Mouse (Mus musculus) urinary bladder, postnatal 14 days (tissue): ENCODE results near the gene Tada2a.

Source experiments
- DNase-seq: peaks from one replicate; pipeline ENCODE4 v3.0.0; 2021; ENCODE audit warnings: low spot score

The Tada2a gene

DNA sequence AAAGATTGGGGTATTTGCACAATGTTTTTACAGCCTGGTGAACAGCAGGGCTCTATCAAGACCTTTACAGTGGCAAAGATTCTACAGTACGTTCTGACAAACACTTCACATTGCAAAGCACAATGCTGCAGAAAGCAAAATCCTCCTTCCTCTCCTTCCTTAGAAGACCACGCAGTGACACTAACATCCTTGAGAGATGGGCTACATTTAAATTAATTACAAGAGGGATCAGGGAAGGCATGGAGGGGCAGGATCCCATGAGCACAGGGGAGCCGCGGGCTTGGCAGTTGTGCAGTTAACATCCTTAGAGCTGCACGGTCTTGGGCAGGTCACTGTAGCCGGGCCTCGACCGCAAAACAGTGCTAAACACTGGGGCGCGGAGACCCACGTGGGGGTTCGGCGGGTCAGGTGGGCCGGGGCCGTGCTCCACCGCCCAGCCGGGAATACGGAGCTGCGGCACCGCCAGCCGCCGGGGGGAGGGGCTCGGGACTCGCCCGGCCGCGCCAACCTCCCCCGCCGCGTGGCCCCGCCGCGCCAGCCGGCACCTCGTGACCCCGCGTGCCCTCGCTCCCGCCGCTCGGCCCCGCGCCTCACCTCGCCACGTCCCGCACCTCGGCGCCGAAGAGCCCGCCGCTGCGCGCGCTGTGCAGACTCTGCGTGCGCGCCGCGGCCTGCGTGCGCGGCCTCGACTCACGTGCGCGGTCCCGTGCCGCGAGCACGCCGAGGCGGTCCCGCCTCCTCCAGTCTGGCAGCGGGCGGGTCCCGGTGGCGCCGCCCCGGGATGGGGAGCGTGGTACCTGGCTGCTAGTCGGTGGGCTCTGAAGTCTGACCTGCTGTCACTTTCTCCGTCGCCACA is at the start of gene Tada2a, which contains the start of gene Acaca:
Gene Tada2a, minus strand, starts transcription at position 658 of the 856 bp plus-strand sequence.
Gene Acaca, plus strand, starts transcription at position 730 of the 856 bp plus-strand sequence.
- peak; percentile 73 for DNase-seq

DNA sequence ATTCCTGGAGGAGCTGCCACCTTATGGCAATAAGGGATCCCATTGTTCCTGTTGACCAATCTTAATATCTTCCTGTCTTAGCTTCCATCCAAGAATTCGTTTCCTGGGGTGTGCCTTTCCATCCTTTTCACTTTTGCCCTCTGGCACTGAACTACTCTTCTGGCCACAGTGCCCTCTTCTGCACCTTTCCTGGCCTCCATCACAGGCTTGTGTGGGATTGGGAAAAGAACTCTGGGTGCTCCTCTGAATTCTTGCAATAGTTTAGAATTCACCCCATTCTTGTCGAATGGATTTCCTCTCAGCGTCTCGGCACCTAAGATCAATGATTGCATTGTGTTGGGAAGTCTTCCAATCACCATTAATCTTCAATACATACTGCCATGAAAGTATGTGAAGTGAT is 49.2 kb upstream of the Tada2a start:
- DNase-seq, result no peak

DNA sequence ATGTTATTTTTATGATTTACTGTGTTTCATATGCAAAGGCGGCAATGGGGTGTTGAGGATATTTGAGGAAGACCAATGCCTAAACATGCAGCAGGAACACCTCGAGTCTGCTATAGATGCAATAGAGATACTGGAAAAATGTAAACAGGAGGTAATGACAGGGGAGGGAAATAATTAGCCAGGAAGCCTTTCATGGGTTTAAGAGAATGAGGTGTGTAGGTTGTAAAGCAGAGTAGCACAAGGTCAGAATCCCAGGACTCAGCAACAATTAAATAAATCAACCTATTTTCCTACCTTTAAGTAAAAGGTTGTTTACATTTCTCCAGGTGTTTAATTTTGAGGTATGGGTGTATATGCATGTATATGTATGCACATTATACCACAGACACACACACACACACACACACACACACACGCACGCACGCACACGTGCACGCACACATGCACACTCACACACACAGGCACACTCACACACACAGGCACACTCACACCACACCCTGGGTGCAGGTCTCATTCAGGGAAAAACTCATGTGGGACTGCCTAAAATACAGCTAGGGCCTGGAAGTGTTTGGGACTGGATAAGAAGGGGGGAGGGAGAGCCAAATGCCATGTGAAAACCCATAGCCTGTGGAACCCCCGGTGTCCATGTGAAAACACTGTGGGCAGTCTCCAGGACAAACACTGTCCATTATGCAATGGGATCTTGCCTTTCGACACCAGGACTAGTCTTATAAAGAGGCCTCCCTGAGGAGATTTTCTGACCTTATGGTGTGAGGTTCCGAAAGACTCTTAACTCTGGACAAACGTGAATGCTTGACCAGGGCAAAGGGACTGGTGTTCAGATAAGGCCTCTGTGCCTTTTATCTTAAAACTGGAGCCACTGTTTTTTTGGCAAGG is 43.4 kb upstream of the Tada2a start:
- DNase-seq, result no peak

DNA sequence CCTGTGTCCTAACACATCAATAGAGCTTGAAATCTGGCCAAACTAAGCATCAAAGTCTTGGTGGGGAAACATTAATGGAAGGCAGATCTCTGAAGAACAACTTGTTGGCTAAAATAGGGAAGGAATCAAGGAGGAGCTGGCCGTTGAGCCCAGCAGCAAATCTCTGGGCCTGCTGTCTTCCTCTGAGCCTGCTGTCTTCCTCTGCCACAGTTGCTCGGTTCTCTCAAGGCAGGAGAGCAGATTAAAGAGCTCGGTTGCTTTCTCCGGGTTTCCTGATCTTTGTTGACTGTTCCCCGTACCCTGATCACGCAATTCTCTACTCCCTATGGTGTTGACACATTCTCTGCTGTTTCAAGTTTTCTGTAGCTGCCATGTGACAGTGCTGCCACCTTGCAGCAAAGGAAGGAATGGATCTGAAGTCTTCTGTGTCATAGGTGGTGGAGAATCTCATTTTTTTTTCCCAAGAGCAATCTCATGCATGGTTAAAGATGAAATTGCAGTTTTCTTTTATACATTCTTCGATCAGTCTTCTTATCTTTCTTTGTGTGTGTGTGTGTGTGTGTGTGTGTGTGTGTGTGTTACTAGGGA is 39.4 kb upstream of the Tada2a start:
- peak; percentile 43 for DNase-seq

DNA sequence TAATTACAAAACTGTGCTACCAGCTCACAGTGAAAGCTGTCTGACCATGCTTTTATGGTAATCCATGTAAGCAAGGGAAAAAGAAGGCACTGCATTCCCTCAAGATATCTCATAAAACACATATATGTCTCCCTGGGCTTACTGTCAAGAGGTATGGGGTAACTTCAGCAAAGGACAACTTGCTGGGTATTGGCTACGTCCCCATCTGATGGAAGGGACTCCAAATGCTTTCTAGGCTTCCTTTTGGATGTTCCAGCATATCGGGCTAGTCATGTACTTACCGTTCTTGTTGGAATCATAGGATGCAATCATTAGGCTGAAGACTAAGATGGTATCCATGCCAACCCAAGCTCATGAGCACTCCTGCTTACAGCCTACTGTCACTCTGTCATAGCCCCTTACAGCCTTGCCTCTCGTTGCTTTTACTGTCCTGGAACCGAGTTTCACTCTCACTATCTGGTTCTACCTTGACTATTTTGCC is 37.7 kb upstream of the Tada2a start, which contains the start of gene Gm11437:
Gene Gm11437, minus strand, starts transcription at position 431 of the 481 bp plus-strand sequence.
- DNase-seq, result no peak

DNA sequence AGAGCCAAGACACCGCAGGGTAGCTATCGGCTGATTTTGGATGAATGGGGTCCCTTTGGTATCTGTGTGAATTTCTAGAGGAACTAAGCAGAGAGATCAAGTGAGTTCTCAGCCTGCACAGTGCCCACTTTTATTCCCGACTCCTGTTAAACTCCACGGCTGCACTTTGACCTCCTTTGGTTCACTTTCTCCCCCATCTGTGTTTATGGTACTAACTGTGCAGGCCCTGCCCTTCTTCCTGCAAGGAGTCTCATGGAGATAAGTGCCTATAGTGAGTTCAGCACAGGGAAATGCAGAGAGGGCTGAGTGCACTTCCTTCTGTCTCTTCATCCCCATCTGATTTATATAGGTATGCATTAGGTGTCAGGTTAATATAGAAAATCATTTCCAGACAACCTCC is 35.2 kb upstream of the Tada2a start:
- DNase-seq, result no peak

DNA sequence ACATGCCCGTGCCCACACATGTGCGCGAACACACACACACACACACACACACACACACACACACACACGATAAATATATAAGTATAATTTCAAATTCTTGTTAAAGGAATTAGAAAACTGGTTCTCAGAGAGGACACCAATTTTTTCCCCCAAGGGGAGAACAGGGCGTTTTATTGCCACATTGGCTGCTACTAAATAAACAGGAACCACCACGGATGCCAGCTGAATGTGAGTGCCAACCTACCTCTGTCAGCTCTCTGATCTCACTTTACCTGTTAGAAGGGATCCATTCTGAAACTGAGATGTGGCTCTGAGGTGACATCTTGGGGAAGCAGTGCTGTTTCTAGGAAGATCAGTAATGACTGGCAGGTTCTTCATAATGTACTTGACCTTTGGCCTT is 34.7 kb upstream of the Tada2a start:
- DNase-seq, result no peak

DNA sequence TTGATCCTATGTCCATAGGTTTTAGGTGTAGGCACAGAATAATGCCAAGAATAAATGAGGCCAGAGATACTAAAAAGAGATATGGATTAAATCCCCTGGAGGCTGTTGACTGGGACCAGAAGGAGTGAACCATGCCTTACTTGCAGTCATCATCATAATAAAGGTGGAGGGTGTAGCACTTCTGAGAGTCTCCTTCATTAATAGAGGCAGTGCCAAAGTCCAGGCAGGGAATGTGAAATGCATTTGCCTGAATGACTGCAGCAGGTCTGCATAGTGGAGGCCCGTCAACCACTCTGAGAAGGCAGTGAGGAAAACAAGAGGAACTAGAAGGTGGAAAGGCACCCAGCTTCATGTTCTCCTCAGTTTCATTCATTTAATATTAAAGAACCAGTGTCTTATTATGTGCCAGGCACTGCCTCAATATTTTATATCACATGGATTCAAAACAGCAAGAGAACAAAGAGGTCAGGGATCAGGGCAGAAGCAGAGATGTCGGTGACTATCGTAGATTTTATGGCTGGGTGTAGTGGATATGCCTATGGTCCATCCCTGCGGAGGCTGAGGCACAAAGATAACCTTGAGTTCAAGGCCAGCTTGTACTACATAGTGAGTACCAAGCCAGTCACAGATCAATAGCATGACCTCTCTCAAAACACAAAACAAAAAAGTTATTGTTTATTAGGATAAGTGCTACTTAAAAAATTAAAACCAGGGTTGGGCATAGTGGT is 27.3 kb upstream of the Tada2a start:
- DNase-seq, result no peak

DNA sequence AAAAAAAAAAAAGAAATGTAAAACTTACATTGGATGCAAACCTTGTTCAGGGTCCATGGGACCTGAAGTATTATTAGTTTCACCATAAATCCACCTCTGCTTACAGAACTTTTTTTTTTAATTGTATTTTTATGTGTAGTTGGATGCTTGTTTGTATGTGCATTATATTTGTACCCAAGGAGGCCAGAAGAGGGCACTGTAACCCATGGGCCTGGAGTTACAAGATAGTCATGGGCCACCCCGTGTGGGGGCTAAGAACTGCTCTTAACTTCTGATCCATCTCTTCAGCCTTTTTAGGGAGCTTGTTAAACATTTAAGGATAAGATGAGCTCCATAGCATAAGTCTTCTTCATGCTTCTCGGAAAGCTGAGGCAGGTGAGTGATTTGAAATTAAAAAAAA is 21.5 kb upstream of the Tada2a start:
- DNase-seq, result no peak

DNA sequence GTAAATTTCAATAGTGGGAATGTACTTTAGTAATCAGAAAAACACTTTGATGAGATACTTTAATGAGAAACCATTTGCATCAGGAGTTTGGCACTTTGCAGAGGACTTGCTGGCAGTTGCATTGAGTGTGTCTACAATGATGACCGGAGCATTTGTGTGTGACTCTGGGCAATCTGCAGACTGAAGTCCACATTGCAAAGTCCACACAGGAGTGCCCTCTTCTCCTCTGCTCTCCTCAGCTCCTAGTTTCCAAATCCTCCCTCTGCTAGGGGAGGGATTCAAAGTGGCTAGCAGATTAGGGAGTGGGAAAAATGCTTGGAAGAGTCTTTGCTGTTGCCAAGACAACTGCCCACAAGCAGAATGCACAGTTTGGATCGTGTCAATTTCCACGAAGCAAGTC is 16.7 kb upstream of the Tada2a start:
- no peak for DNase-seq

DNA sequence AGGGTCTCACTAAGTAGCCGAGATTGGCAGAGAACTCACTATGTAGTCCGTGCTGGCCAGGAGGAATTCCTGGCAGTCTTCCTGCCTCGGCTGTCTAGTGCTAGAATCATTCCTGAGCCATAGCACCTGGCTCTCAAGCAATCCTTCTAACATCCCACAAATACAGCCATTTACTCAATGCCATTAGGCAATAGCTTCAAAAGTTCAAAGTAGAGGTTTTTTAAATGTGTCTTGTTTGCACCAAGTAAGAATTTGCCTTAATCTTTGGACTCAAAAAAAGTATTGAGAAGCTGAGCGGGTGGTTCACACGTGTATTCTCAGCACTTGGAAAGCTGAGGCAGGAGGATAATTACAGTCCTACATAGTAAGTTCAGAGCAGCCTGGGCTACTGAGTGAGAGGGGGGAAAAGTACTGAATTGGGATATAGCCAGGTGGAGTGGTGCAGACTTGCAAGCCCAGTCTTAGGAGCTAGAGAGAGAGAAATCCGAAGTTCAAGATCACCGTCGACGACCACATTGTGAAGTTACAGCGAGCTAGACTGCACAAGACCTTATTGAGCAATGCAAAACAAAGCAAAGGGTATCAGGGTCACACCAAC is 15.9 kb upstream of the Tada2a start:
- DNase-seq, result no peak

DNA sequence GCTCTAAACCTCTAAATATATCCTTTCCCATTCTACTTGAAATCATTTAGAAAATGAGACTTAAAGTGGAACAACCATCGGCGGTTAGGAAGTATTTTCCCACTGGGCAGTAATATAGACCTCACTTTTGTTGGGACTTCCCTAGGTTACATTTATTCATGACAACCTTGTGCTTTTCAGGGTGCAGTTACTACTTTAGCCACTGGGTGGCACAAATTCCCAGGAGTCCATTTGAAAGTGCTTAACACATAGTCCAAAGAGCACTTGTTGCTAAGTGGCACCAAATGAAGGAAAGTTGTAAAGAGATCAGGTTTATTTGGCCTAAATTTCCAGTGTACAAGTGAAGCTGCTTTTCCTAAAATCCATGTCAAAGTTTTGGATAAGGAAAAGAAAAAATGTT is 12.4 kb upstream of the Tada2a start:
- peak; percentile 62 for DNase-seq

DNA sequence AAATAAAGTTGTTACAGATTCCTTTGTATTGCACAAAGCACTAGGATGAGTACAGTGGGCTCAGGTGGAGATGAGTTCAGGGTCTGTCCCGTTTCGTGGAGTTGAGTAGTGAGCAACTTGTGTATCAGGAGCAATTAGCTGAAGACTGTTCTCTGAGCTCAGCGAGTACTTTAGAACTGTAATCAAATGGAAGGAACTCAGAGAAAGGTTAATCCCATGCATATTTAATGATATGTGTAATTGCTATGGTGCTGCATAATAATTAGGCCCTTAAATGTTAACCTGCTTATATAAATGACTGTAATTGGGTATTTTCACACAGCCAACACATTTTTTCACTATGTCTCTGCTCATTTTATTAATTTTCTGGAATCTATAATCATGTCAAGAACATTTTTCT is 7.1 kb upstream of the Tada2a start:
- no peak for DNase-seq

DNA sequence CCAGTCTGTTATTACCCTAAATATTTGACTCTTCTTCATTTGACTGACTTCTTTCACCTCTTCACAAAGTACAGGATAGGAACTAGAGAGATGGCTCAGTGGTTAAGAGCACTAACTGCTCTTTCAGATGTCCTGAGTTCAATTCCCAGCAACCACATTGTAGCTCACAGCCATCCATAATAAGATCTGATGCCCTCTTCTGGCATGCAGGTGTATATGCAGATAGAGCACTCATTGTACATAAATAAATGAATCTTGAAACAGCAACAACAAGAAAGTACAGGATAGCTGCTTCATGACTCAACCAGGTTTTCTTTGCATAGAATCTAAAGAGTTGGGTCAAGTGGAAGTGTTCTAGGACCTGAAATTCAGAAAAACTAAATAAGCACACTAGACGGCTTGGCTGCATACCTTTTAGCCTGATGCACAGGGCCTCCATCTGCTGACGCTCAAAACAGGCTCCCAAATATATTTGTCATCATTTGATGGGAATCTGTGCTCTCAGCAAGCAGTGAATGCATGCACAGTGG is 5.0 kb upstream of the Tada2a start:
- no peak for DNase-seq

DNA sequence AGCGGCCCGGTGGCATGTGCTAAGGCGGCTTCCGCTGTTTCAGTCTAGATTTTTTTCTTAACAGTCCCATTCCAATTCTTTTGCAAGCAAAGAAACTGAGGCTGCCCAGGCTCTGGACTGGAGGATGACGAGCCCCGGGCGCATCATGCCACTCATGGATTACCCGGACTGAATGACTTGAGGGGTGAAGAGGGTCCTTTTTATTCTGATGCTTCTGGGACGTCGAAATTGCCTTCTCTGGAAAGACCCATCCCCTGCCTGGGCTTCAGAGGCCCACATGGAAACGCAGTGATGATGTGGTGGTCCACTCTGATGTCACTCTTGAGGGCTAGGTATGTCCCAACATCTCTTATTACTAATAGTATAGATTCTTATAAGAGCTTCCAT is 392 bp upstream of the Tada2a start:
- no peak for DNase-seq

DNA sequence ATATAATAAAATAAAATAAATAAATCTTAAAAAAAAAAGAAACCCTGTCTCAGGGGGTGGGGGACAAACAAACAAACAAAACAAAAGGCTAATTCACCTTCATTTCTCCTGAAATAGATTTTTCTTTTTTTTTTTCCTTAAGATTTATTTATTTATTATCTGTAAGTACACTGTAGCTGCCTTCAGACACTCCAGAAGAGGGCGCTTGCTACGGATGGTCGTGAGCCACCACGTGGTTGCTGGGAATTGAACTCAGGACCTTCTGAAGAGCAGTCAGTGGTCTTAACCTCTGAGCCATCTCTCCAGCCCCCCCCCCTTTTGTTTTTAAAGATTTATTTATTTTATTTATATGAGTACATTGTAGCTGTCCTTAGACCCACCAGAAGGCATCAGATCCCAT is 1.4 kb downstream of the Tada2a start:
- no peak for DNase-seq

DNA sequence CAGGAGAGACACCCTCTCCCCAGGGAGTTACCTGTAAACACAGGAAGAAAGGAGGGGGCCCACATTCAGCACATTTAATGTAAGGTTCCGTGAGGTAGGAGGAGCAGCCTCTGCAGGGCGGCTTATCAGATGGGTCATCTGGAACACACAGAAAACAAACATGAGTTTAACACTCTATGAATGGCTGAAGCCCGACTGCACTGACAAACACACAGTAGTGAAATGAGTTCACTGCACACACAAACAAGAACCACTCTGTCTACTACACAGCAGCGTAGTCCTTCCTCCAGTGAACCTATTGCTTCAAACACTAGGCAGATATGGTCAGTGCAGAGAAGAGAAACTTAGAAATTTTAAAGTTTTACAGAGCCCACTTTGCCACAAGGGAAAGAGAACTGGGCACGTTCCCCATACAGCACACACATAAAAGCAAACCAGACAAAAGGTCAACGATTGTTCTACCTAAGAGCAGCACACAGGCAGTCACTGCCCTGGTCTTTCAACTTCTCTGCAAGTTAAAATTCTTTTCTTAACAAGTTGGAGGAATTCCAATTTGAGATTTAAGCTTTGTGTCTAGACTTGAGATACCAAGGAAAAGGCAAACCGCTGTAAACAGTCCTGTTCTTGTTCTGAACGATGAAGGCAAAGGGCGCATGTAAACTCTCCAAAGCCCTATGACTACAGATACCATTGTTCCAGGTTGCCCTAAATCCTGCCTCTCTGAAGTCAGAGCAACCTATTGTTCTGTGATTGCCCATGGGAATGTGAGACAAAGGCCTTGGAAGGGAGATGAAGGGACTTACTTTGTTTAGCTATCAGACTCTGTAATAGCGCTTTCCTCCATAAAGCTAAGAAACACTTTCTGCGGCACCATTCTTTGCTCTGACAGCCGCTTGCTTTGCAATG is 8.1 kb downstream of the Tada2a start:
- DNase-seq, result peak; percentile 46

DNA sequence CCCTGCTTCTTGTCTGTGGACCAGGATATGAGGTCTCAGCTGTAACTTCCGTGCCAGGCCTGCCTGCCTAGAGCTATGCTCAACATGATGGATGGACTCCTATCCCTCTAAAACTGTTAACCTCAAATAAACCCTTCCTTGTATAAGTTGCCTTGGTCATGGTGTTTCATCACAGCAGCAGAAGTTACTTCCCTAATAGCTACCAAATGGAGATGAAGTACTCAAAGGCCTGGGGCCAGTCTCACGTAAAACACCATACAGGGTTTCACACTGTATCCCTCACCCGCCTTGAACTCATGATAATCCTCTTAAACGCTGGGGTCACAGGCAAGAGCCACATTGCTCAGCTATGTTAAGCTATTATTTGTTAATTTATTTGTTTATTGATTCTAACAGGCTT is 12.0 kb downstream of the Tada2a start:
- DNase-seq, result no peak

DNA sequence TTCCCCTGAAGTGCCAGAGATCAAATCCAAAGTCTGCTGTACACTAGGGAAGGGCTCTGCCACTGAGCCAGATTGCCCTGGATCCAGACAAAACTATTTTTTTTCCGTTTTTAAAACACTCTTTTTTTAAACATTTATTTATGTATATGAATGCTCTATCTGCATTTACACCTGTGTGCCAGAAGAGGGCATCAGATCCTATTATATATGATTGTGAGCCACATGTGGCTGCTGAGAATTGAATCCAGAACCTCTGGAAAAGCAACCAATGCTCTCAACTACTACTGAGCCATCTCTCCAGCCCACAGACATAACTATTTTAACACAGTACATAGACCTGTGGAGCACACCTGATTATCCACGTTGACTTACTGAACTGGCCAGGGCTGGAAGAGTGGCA is 13.2 kb downstream of the Tada2a start:
- DNase-seq, result no peak

DNA sequence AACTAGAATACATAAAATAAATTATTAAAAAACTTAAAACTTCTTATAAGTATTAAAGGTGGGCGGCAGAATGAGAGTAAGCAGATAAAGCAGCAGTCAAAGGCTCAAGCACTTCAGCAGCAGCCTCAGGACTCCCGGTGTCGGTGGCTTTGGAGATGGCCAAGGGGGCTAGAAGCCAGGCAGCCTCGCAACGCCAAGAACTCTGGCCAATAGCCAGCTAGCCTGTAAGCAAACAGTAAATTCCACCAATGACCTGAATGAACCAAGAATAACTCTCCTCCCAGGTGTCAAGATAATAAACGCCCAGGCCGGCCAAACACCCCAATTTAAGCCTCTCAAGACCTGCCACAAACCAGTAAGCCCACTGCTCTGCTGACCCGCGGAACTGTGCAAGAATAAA is 13.8 kb downstream of the Tada2a start:
- DNase-seq, result no peak
